Mouse (Mus musculus) limb, embryonic 13.5 days (tissue): ENCODE measurements around the gene Sfta2. TPM values are rescaled to one million over a fixed set of nuclear protein-coding genes. Genes with fewer than 3 reads are reported as not detected.
A peak's percentile ranks its signal among the peaks of the same experiment; 100 is the strongest.

Source experiments
- ATAC-seq: fragments of 200-750 bp; cut with Nextera tagmentation; 2 replicates; pipeline ENCODE4 v1.8.0; 2017; ENCODE audit warnings: low read depth, moderate number of reproducible peaks, moderate TSS enrichment; ENCODE audit not compliant: low FRiP score
- H3K27ac ChIP-seq: fragments of 300-500 bp; sonication (generic); 2 replicates; pipeline ENCODE4 v1.5.1; 2015; ENCODE audit warnings: inconsistent platforms, mild to moderate bottlenecking, moderate library complexity
- H3K27me3 ChIP-seq: fragments of 300-500 bp; sonication (generic); 2 replicates; pipeline ENCODE4 v1.6.1; 2015; ENCODE audit warnings: mild to moderate bottlenecking, inconsistent platforms
- H3K36me3 ChIP-seq: fragments of 300-500 bp; sonication (generic); 2 replicates; pipeline ENCODE4 v1.6.1; 2015; ENCODE audit warnings: inconsistent platforms, mild to moderate bottlenecking, moderate library complexity
- H3K4me1 ChIP-seq: fragments of 300-500 bp; sonication (generic); 2 replicates; pipeline ENCODE4 v1.6.1; 2015; ENCODE audit warnings: inconsistent platforms
- H3K4me2 ChIP-seq: fragments of 300-500 bp; sonication (generic); replicated peaks from 2 replicates; pipeline ENCODE4 v1.6.1; 2015; ENCODE audit warnings: inconsistent platforms, mild to moderate bottlenecking, moderate library complexity
- H3K4me3 ChIP-seq: fragments of 300-500 bp; sonication (generic); 2 replicates; pipeline ENCODE4 v1.5.1; 2015; ENCODE audit warnings: moderate library complexity, mild to moderate bottlenecking, inconsistent platforms
- H3K9ac ChIP-seq: fragments of 300-500 bp; sonication (generic); 2 replicates; pipeline ENCODE4 v1.6.1; 2015; ENCODE audit warnings: mild to moderate bottlenecking, inconsistent platforms
- H3K9me3 ChIP-seq: fragments of 300-500 bp; sonication (generic); 2 replicates; pipeline ENCODE4 v1.6.1; 2016; ENCODE audit warnings: inconsistent platforms
- WGBS: fragments of 180-500 bp; shearing (Covaris S2); methylation state at CpG from one replicate; pipeline ENCODE4 v1.1.7; 2015; 5-methylcytosine and 5-hydroxymethylcytosine counted together
- polyA plus RNA-seq: library from polyadenylated mRNA; unstranded; fragments of >200 nt; fragmentation: Nextera tagmentation; extraction: Ambion mirVana; gene quantifications from 2 replicates; pipeline ENCODE4 v1.2.1, GENCODE M21; 2015

The Sfta2 gene
- polyA plus RNA-seq, 1 experiment from 2014 or later, result not detected

GRCm38 (mm10) chr17:35688347-35689175 is 87.2 kb downstream of the Sfta2 start:
- no peaks in the 10 kb centered on the region for H3K4me1 ChIP-seq
- WGBS, result 83% methylated on average over 25 of the region's 25 CpGs
- H3K27me3 ChIP-seq, result no peaks in the 10 kb centered on the region
- no peak for ATAC-seq
- peaks cover 99% of the 10 kb centered on the region for H3K36me3 ChIP-seq
- no peak overlapping the region for H3K4me2 ChIP-seq
- H3K9ac ChIP-seq, result no peak overlapping the region
- H3K4me3 ChIP-seq, result no peak overlapping the region
- no peak overlapping the region for H3K27ac ChIP-seq
- H3K9me3 ChIP-seq, result no peaks in the 10 kb centered on the region

GRCm38 (mm10) chr17:35689936-35690645 is 88.7 kb downstream of the Sfta2 start:
- no peaks in the 10 kb centered on the region for H3K27me3 ChIP-seq
- no peaks in the 10 kb centered on the region for H3K4me1 ChIP-seq
- H3K4me2 ChIP-seq, result no peak overlapping the region
- 91% methylated on average over 18 of the region's 18 CpGs for WGBS
- H3K36me3 ChIP-seq, result peaks cover 92% of the 10 kb centered on the region
- no peak for ATAC-seq
- H3K9me3 ChIP-seq, result no peaks in the 10 kb centered on the region
- no peak overlapping the region for H3K4me3 ChIP-seq
- H3K9ac ChIP-seq, result no peak overlapping the region
- H3K27ac ChIP-seq, result no peak overlapping the region

GRCm38 (mm10) chr17:35691811-35692210 is 90.5 kb downstream of the Sfta2 start:
- Histone ChIP-seq H3K36me3 (peaks cover 82% of the 10 kb centered on the region), H3K9me3 (peaks cover 4% of the 10 kb centered on the region), H3K4me1 (peaks cover 2% of the 10 kb centered on the region), H3K9ac (no peak overlapping the region), H3K4me2 (no peak overlapping the region), H3K4me3 (no peak overlapping the region), H3K27me3 (no peaks in the 10 kb centered on the region), H3K27ac (no peak overlapping the region)
- WGBS, result 77% methylated on average over 4 of the region's 4 CpGs
- no peak for ATAC-seq

GRCm38 (mm10) chr17:35692368-35692767 is 91.0 kb downstream of the Sfta2 start:
- ATAC-seq, result no peak
- WGBS, result 76% methylated on average over 4 of the region's 4 CpGs

GRCm38 (mm10) chr17:35693906-35694305 is 92.6 kb downstream of the Sfta2 start:
- H3K36me3 ChIP-seq, result peaks cover 61% of the 10 kb centered on the region

More at GRCm38 (mm10) chr17:35692368-35692767, 91.0 kb downstream of the Sfta2 start:
- H3K36me3 ChIP-seq, result peaks cover 76% of the 10 kb centered on the region
- no peak overlapping the region for H3K4me2 ChIP-seq
- H3K4me3 ChIP-seq, result no peak overlapping the region
- H3K27ac ChIP-seq, result no peak overlapping the region
- H3K9me3 ChIP-seq, result peaks cover 4% of the 10 kb centered on the region
- no peak overlapping the region for H3K9ac ChIP-seq
- peaks cover under 1% of the 10 kb centered on the region; the same call in 1 of the 2 replicates for H3K27me3 ChIP-seq
- peaks cover 7% of the 10 kb centered on the region for H3K4me1 ChIP-seq

GRCm38 (mm10) chr17:35695289-35695688 is 93.9 kb downstream of the Sfta2 start:
- H3K4me2 ChIP-seq, result no peak overlapping the region
- H3K9me3 ChIP-seq, result peaks cover 4% of the 10 kb centered on the region
- no peak overlapping the region for H3K9ac ChIP-seq
- peaks cover 33% of the 10 kb centered on the region for H3K4me1 ChIP-seq
- 95% methylated on average over 2 of the region's 2 CpGs for WGBS
- peaks cover 11% of the 10 kb centered on the region for H3K27me3 ChIP-seq
- H3K27ac ChIP-seq, result no peak overlapping the region
- H3K4me3 ChIP-seq, result no peak overlapping the region
- ATAC-seq, result no peak
- H3K36me3 ChIP-seq, result peaks cover 47% of the 10 kb centered on the region

More at GRCm38 (mm10) chr17:35693906-35694305, 92.6 kb downstream of the Sfta2 start:
- H3K4me3 ChIP-seq, result no peak overlapping the region
- H3K27me3 ChIP-seq, result peaks cover 7% of the 10 kb centered on the region; the same call in 1 of the 2 replicates
- H3K9ac ChIP-seq, result no peak overlapping the region
- WGBS, result 83% methylated on average over 5 of the region's 5 CpGs
- H3K4me2 ChIP-seq, result no peak overlapping the region
- no peak for ATAC-seq
- peaks cover 4% of the 10 kb centered on the region for H3K9me3 ChIP-seq
- no peak overlapping the region for H3K27ac ChIP-seq
- H3K4me1 ChIP-seq, result peaks cover 23% of the 10 kb centered on the region

GRCm38 (mm10) chr17:35696691-35697090 is 95.3 kb downstream of the Sfta2 start:
- H3K27ac ChIP-seq, result peak overlapping the region; percentile 67; the same call in 1 of the 2 replicates
- WGBS, result 66% methylated on average over 6 of the region's 6 CpGs

GRCm38 (mm10) chr17:35697429-35697758 is 96.0 kb downstream of the Sfta2 start:
- Histone ChIP-seq H3K27ac (peak overlapping the region; percentile 67), H3K9me3 (peaks cover 4% of the 10 kb centered on the region), H3K27me3 (peaks cover 11% of the 10 kb centered on the region), H3K9ac (peak overlapping the region; percentile 62), H3K4me3 (peak overlapping the region; percentile 68), H3K36me3 (peaks cover 26% of the 10 kb centered on the region), H3K4me1 (peaks cover 49% of the 10 kb centered on the region), H3K4me2 (peak overlapping the region; percentile 83)
- no peak for ATAC-seq
- 36% methylated on average over 1 of the region's 1 CpGs for WGBS

More at GRCm38 (mm10) chr17:35696691-35697090, 95.3 kb downstream of the Sfta2 start:
- Histone ChIP-seq H3K4me3 (peak overlapping the region; percentile 68; the same call in 1 of the 2 replicates), H3K9ac (no peak overlapping the region), H3K36me3 (peaks cover 33% of the 10 kb centered on the region), H3K4me2 (peak overlapping the region; percentile 83), H3K27me3 (peaks cover 11% of the 10 kb centered on the region), H3K9me3 (peaks cover 4% of the 10 kb centered on the region), H3K4me1 (peaks cover 42% of the 10 kb centered on the region)
- no peak for ATAC-seq

GRCm38 (mm10) chr17:35697759-35698500 is 96.6 kb downstream of the Sfta2 start:
- H3K4me2 ChIP-seq, result peak overlapping the region; percentile 83
- WGBS, result 9% methylated on average over 16 of the region's 16 CpGs
- peaks cover 11% of the 10 kb centered on the region for H3K27me3 ChIP-seq
- peaks cover 53% of the 10 kb centered on the region for H3K4me1 ChIP-seq
- H3K9me3 ChIP-seq, result peaks cover 4% of the 10 kb centered on the region
- peak overlapping the region; percentile 68 for H3K4me3 ChIP-seq
- H3K36me3 ChIP-seq, result peaks cover 21% of the 10 kb centered on the region
- peak overlapping the region; percentile 67 for H3K27ac ChIP-seq
- peak overlapping the region; percentile 62 for H3K9ac ChIP-seq
- peak; percentile 16; the same call in 1 of the 2 replicates for ATAC-seq

- Histone ChIP-seq H3K27ac (peak overlapping the region; percentile 67), H3K36me3 (peaks cover 15% of the 10 kb centered on the region), H3K9me3 (peaks cover 4% of the 10 kb centered on the region), H3K4me3 (peak overlapping the region; percentile 68), H3K4me2 (peak overlapping the region; percentile 83), H3K27me3 (peaks cover 11% of the 10 kb centered on the region), H3K4me1 (peaks cover 56% of the 10 kb centered on the region), H3K9ac (no peak overlapping the region)
- WGBS, result 43% methylated on average over 5 of the region's 5 CpGs
- no peak for ATAC-seq
These were observed 97.1 kb downstream of the Sfta2 start for GRCm38 (mm10) chr17:35698501-35698883.

- no peak for ATAC-seq
- Histone ChIP-seq H3K9ac (peak overlapping the region; percentile 82), H3K27me3 (peaks cover 11% of the 10 kb centered on the region), H3K9me3 (peaks cover 4% of the 10 kb centered on the region), H3K36me3 (peaks cover 9% of the 10 kb centered on the region), H3K4me2 (peak overlapping the region; percentile 83), H3K4me1 (peaks cover 69% of the 10 kb centered on the region), H3K27ac (peak overlapping the region; percentile 91), H3K4me3 (peak overlapping the region; percentile 68)
- 2% methylated on average over 19 of the region's 19 CpGs for WGBS
These were observed 98.6 kb downstream of the Sfta2 start for GRCm38 (mm10) chr17:35699919-35700318.
